8 mouse cellular contexts compared by ENCODE assay signal in the genomic region with DNA sequence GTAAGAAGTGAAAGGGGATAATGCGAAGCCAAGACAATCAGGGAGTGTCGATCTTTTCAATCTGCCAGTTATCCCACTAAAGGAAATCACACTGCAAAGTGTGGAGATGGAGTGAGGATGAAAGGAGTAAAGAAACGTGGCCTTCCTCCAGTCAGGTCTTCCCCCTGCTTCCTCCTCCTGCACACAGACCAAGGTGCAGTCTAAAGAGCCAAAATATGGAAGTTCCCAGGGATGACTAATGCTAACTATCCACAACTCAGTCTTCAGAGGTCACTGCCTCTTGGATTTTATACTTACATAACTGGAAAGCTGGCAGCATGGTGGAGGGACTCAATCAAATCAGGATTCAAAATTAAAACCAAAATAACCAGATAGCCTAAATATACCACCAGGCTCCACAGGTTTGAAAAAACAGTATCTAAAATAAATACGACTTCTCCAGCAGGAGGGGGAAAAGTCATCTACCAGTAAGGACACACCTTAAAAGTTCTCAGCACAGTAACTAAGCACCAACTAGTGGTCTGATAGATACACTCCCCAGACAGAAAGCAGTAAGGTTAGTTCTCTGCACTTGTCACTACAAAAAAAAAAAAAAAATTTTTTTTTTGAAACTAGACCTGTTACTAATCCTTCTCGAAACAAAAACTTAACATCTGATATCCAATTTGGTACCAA. TPM values are rescaled to one million over a fixed set of nuclear protein-coding genes. Genes with fewer than 3 reads are reported as not detected.
DNase-seq lines count a peak whose midpoint lies in the region; ATAC-seq and TF ChIP-seq lines count a peak whose summit lies in the region.

No protein-coding gene starts in this region.

- peak overlapping the region; percentile 99 for H3K4me3 ChIP-seq in testis, adult 2 months (ENCODE audit: control insufficient read depth, low read depth, low read length)
- peak overlapping the region; percentile 89 for H3K4me3 ChIP-seq in embryonic facial prominence, embryonic 13.5 days
- H3K4me3 ChIP-seq in limb, embryonic 10.5 days = peak overlapping the region; percentile 91
- H3K4me3 ChIP-seq in neural tube, embryonic 12.5 days = peak overlapping the region; percentile 90; the same call in 1 of the 2 replicates

- no peak for TF ChIP-seq CTCF in testis, adult 2 months (IDR thresholded peaks at IDR 0.05; ENCODE audit: control insufficient read depth, insufficient read depth, insufficient replicate concordance, low read depth, low read length)

- H3K9me3 ChIP-seq in embryonic facial prominence, embryonic 13.5 days = no peaks in the 10 kb centered on the region
- H3K9me3 ChIP-seq in limb, embryonic 10.5 days (replicated peaks) = no peaks in the 10 kb centered on the region
- H3K9me3 ChIP-seq in neural tube, embryonic 12.5 days = no peaks in the 10 kb centered on the region

- TF ChIP-seq POLR2A in testis, adult 2 months (IDR thresholded peaks at IDR 0.05; ENCODE audit: control insufficient read depth, low read depth, low read length) = no peak

- peak overlapping the region; percentile 98 for H3K9ac ChIP-seq in embryonic facial prominence, embryonic 13.5 days
- no peak overlapping the region for H3K9ac ChIP-seq in neural tube, embryonic 12.5 days

- peaks cover 19% of the 10 kb centered on the region for H3K4me1 ChIP-seq in testis, adult 2 months (ENCODE audit: control insufficient read depth, insufficient read depth, low read length)
- H3K4me1 ChIP-seq in embryonic facial prominence, embryonic 13.5 days = peaks cover 62% of the 10 kb centered on the region
- peaks cover 89% of the 10 kb centered on the region for H3K4me1 ChIP-seq in limb, embryonic 10.5 days
- peaks cover 55% of the 10 kb centered on the region for H3K4me1 ChIP-seq in neural tube, embryonic 12.5 days

- H3K27ac ChIP-seq in testis, adult 2 months (ENCODE audit: control insufficient read depth, insufficient read depth, low read depth, low read length) = peak overlapping the region; percentile 85
- H3K27ac ChIP-seq in embryonic facial prominence, embryonic 13.5 days = peak overlapping the region; percentile 96
- peak overlapping the region; percentile 100 for H3K27ac ChIP-seq in limb, embryonic 10.5 days
- no peak overlapping the region for H3K27ac ChIP-seq in neural tube, embryonic 12.5 days

- H3K36me3 ChIP-seq in testis, adult 2 months (ENCODE audit: control insufficient read depth, insufficient read depth, low read length) = no peaks in the 10 kb centered on the region
- no peaks in the 10 kb centered on the region for H3K36me3 ChIP-seq in embryonic facial prominence, embryonic 13.5 days
- peaks cover 3% of the 10 kb centered on the region; the same call in 1 of the 2 replicates for H3K36me3 ChIP-seq in limb, embryonic 10.5 days
- no peaks in the 10 kb centered on the region for H3K36me3 ChIP-seq in neural tube, embryonic 12.5 days

- no peak for DNase-seq in testis, postnatal 14 days (ENCODE audit: low spot score)
- no peak for DNase-seq in limb, embryonic 10.5 days (ENCODE audit: low spot score)
- DNase-seq in frontal cortex, postnatal 14 days (ENCODE audit: low spot score in 2 of 2) = no peak
- DNase-seq in cerebellum, adult 9-11 months = no peak
- DNase-seq in urinary bladder, postnatal 14 days (ENCODE audit: low spot score) = no peak

- WGBS in embryonic facial prominence, embryonic 13.5 days = 16% methylated on average over 5 of the region's 5 CpGs
- 22% methylated on average over 5 of the region's 5 CpGs for WGBS in limb, embryonic 10.5 days
- WGBS in neural tube, embryonic 12.5 days = 23% methylated on average over 5 of the region's 5 CpGs

- H3K4me2 ChIP-seq in embryonic facial prominence, embryonic 13.5 days = peak overlapping the region; percentile 73
- H3K4me2 ChIP-seq in neural tube, embryonic 12.5 days (replicated peaks) = peak overlapping the region; percentile 75

- ATAC-seq in embryonic facial prominence, embryonic 13.5 days (ENCODE audit: insufficient number of reproducible peaks, insufficient read depth, low FRiP score, low TSS enrichment, low read depth) = no peak
- no peak for ATAC-seq in neural tube, embryonic 12.5 days (ENCODE audit: low FRiP score, low read depth)

- H3K27me3 ChIP-seq in testis, adult 2 months (ENCODE audit: control insufficient read depth, insufficient read depth, low read length) = no peaks in the 10 kb centered on the region
- H3K27me3 ChIP-seq in embryonic facial prominence, embryonic 13.5 days = no peaks in the 10 kb centered on the region
- no peaks in the 10 kb centered on the region for H3K27me3 ChIP-seq in limb, embryonic 10.5 days (ENCODE audit: low read depth, poor library complexity, severe bottlenecking)
- H3K27me3 ChIP-seq in neural tube, embryonic 12.5 days (replicated peaks) = peaks cover under 1% of the 10 kb centered on the region; the same call in 1 of the 2 replicates

RNA-seq across cellular contexts. Expression of a gene that starts 18.5 kb away (rescaled TPM):
- 74.6 and 80.0 TPM in 2 replicates for polyA plus RNA-seq in testis, adult 2 months (2012; rRNA removed)
- 4.7 and 5.2 TPM in 2 replicates for polyA plus RNA-seq in embryonic facial prominence, embryonic 13.5 days (2015; fragmentation: Nextera tagmentation; extraction: Ambion mirVana)
- 3.9 and 4.1 TPM in 2 replicates for polyA plus RNA-seq in limb, embryonic 10.5 days (2016; fragmentation: Nextera tagmentation; extraction: Ambion mirVana)
- 2.3 and 2.5 TPM in 2 replicates for polyA plus RNA-seq in neural tube, embryonic 12.5 days (2016; fragmentation: Nextera tagmentation; extraction: Ambion mirVana)

Comparison
In these comparisons a context has a peak if more than half of its experiments do, and no peak if none do; other contexts are left out.
1. RNA of a gene that starts 18.5 kb away (polyA plus RNA-seq): 74.6 to 80.0 TPM in testis, adult 2 months; 4.7 to 5.2 TPM in embryonic facial prominence, embryonic 13.5 days, 3.9 to 4.1 TPM in limb, embryonic 10.5 days and 2.3 to 2.5 TPM in neural tube, embryonic 12.5 days; every median in the first group is over 10 times any median in the second.
2. Peak in every context shown above with its lines, with median percentiles within 50 percentile points of each other: H3K4me3 ChIP-seq.